20 mouse cellular contexts compared by ENCODE assay signal in the genomic region with DNA sequence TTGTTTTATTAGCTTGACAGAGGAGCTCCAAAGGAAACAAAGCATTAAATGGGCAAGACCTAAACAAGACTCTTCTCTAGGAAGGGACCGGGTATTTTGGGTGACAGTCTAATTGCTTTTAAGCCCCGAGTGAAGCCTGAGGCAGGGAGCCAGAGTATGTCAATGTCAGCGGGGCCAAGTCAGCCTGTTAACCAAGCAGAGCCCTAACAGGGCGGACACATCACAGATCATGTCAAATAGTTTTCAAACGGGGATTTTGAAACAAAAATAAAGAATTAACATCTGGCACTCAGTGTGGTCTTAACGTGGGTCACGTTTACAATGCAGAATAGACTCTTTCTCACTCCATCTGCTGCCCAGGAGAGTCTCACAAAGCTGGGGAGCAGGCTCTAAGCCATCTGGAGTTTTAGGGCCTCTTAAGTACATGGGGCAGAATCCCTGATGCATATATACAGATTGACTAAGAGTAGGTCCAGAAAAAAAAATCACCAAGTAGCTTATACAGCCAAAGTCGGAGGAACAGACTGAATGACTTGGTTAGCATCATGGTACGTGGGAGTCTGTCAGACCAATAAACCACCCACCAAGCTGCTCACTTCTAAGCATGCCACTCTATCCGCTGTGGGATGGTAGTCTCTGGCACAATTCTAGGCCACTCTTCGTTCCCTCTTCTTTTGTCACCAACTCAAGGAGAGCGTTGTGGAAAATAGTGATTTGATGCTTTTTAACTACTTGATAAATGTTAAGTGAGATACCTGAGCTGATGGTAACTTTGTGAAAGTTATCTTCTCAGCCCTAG.
DNase-seq lines count a peak whose midpoint lies in the region; ATAC-seq lines count a peak whose summit lies in the region.
"Had no signal": no experiment of that assay in that cellular context is flagged by ENCODE, and none has a peak within 500 bp of the region (broad histone marks: within the 10 kb centered on the region; RNA-seq: fewer than 3 reads in every experiment).

No protein-coding gene starts in this region.

- peaks cover 40% of the 10 kb centered on the region for H3K4me1 ChIP-seq in heart, embryonic 12.5 days (replicated peaks)
- peaks cover 42% of the 10 kb centered on the region for H3K4me1 ChIP-seq in embryonic facial prominence, embryonic 10.5 days
- H3K4me1 ChIP-seq: liver, embryonic 13.5 days had no signal

- no peak overlapping the region for H3K9ac ChIP-seq in heart, embryonic 12.5 days
- H3K9ac ChIP-seq: embryonic facial prominence, embryonic 13.5 days; hindbrain, embryonic 14.5 days; limb, embryonic 13.5 days; liver, embryonic 13.5 days; lung, embryonic 15.5 days had no signal

- 60% methylated on average over 12 of the region's 12 CpGs for WGBS in heart, embryonic 12.5 days
- 52% methylated on average over 12 of the region's 12 CpGs for WGBS in embryonic facial prominence, embryonic 10.5 days

- no peaks in the 10 kb centered on the region for H3K27me3 ChIP-seq in heart, embryonic 12.5 days (replicated peaks)
- no peaks in the 10 kb centered on the region for H3K27me3 ChIP-seq in embryonic facial prominence, embryonic 10.5 days (replicated peaks; ENCODE audit: low read depth, poor library complexity, severe bottlenecking)
- H3K27me3 ChIP-seq: embryonic facial prominence, embryonic 13.5 days; limb, embryonic 13.5 days; liver, embryonic 13.5 days; lung, embryonic 15.5 days had no signal

- DNase-seq in heart, adult 11 months, result peak; percentile 89
- DNase-seq in left cerebral cortex, postnatal 4 days, result peak; percentile 31
- DNase-seq in left cerebral cortex, adult 9 months (ENCODE audit: low spot score in 2 of 2), result no peak
- DNase-seq in brain, adult 2 months (ENCODE audit: low read depth, low spot score), result peak; percentile 65
- DNase-seq in embryonic facial prominence, embryonic 10.5 days (ENCODE audit: low spot score), result peak; percentile 40
- DNase-seq in kidney, adult 11 months, result no peak
- DNase-seq: cerebellum, adult 9-10 months; liver, embryonic 13.5 days; right cerebral cortex, postnatal 4 days; thymus, postnatal 14 days had no signal

- H3K4me2 ChIP-seq in heart, embryonic 12.5 days, result no peak overlapping the region
- H3K4me2 ChIP-seq: embryonic facial prominence, embryonic 13.5 days; hindbrain, embryonic 14.5 days; limb, embryonic 13.5 days; liver, embryonic 13.5 days; lung, embryonic 15.5 days had no signal

- H3K36me3 ChIP-seq in heart, embryonic 12.5 days, result no peaks in the 10 kb centered on the region
- H3K36me3 ChIP-seq in embryonic facial prominence, embryonic 10.5 days (replicated peaks), result no peaks in the 10 kb centered on the region
- H3K36me3 ChIP-seq: embryonic facial prominence, embryonic 13.5 days; limb, embryonic 13.5 days; liver, embryonic 13.5 days; lung, embryonic 15.5 days; midbrain, embryonic 10.5 days had no signal

- no peak for ATAC-seq in heart, embryonic 12.5 days (ENCODE audit: insufficient number of reproducible peaks, low FRiP score)
- ATAC-seq: intestine, embryonic 16.5 days had no signal

- intact Hi-C loops in left cerebral cortex, postnatal 4 days (cut with DNase I), result loop anchor here (10.0 kb wide), 1 partner anchor 227 kb away; the partner anchor contains the start of gene Efna5

- no peak overlapping the region for H3K4me3 ChIP-seq in heart, embryonic 12.5 days
- H3K4me3 ChIP-seq in embryonic facial prominence, embryonic 10.5 days, result no peak overlapping the region
- H3K4me3 ChIP-seq: embryonic facial prominence, embryonic 13.5 days; limb, embryonic 13.5 days; liver, embryonic 13.5 days; lung, embryonic 15.5 days; midbrain, embryonic 10.5 days had no signal

- H3K9me3 ChIP-seq in heart, embryonic 12.5 days (replicated peaks), result no peaks in the 10 kb centered on the region
- H3K9me3 ChIP-seq in embryonic facial prominence, embryonic 10.5 days, result no peaks in the 10 kb centered on the region
- H3K9me3 ChIP-seq: embryonic facial prominence, embryonic 13.5 days; limb, embryonic 13.5 days; liver, embryonic 13.5 days; lung, embryonic 15.5 days; midbrain, embryonic 10.5 days had no signal

- H3K27ac ChIP-seq in heart, embryonic 12.5 days (ENCODE audit: poor library complexity, severe bottlenecking), result no peak overlapping the region
- no peak overlapping the region for H3K27ac ChIP-seq in embryonic facial prominence, embryonic 10.5 days (replicated peaks)
- H3K27ac ChIP-seq: embryonic facial prominence, embryonic 13.5 days; hindbrain, embryonic 14.5 days; kidney, postnatal 0 days; limb, embryonic 13.5 days; liver, embryonic 13.5 days; lung, embryonic 15.5 days; macrophage; midbrain, embryonic 10.5 days; stomach, postnatal 0 days had no signal

Comparison
In these comparisons a context has a peak if more than half of its experiments do, and no peak if none do; other contexts are left out.
1. DNase-seq: peak in heart, adult 11 months (single experiment), left cerebral cortex, postnatal 4 days (single experiment), brain, adult 2 months (single experiment) and embryonic facial prominence, embryonic 10.5 days (single experiment); none in left cerebral cortex, adult 9 months (0 of 2) and kidney, adult 11 months (single experiment).